Mouse (Mus musculus) G1E-ER4 (cell line): ENCODE data around the gene Nfkbib. TPM values are rescaled to one million over a fixed set of nuclear protein-coding genes. Genes with fewer than 3 reads are reported as not detected.
A peak's percentile ranks its signal among the peaks of the same experiment; 100 is the strongest.

Experiments used
- GATA1 ChIP-seq: IDR thresholded peaks from one replicate; pipeline ENCODE4 v1.8.0; 2012; ENCODE audit warnings: low read length, inconsistent platforms
- polyA plus RNA-seq: library from polyadenylated mRNA; stranded (reverse); fragments of >175 nt; gene quantifications from 2 replicates; pipeline ENCODE4 v1.2.3, GENCODE M21; 2012

Gene Nfkbib
- polyA plus RNA-seq, 1 experiment, result 233 TPM

DNA sequence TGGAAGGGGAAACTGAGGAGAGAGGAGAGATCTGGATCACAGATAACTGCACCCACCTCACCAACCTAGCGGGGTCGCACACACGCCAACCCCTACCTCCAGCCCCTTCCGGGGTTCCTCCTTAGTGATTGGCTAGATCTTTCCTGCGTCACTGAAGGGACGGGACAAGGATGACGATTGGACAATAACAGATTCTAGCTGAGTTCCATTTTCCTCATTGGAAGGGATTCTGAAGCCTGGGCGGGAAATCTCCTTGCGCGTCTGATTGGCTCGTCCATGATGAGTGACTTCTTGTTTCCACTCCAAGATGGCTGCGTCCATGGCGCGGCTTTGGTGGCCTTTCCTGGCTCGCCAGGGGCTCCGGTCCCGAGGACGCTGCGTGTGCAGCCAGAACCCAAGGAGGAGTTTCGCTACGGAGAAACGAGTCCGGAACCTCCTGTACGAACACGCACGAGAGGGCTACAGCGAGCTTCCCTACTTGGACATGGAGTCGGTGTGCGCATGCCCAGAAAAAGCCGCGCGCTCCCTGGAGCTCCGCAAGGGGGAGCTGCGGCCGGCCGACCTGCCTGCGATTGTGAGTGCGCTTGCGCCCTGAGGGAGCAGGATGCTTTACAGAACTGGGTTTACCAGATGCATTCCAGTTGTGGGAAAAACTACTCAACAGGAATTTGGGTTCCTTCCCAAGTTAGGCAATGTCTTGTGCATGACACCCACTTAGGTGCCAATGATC lies 25.4 kb downstream of the Nfkbib start, which contains the start of the genes Mrps12 and Sars2:
Mrps12 (minus strand) TSS at position 112 of the 730 bp plus-strand sequence.
Sars2 (plus strand) TSS at position 284 of the 730 bp plus-strand sequence.
- peak; percentile 24 for TF ChIP-seq GATA1

DNA sequence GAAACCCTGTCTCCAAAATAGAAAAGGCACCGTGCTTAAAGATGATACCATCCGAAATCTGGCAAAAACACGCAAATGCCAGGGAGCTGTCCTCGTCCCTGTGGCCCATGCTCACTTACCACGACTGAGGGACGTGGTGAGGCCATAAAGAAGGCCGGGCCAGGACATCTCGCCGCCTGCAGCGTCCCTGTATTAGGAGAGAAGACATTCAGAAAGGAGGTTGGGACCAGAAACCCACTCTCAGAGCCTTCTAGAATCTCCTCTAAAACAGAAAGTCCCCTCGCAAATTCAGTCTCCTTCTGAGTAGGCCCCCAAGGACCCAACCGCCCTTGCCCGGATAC lies 26.0 kb downstream of the Nfkbib start:
- no peak for TF ChIP-seq GATA1

DNA sequence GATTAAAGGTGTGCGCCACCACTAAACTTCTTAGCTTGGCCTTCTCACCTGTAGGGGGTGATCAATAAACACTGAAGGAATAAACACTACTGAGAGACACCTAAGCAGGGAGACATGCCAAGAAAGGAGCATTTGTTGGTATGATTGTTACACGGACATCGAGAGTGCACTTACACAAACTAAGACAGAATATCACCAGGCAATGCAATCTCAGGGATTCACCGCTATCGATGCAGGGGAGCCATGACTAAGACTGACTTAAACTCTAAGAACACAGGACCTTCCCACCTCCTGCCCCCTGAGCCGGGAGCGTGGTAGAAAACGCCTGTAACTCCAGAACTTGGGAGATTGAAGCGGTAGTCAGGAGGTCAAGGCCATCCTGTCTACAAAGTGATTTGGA lies 26.4 kb downstream of the Nfkbib start:
- no peak for TF ChIP-seq GATA1

DNA sequence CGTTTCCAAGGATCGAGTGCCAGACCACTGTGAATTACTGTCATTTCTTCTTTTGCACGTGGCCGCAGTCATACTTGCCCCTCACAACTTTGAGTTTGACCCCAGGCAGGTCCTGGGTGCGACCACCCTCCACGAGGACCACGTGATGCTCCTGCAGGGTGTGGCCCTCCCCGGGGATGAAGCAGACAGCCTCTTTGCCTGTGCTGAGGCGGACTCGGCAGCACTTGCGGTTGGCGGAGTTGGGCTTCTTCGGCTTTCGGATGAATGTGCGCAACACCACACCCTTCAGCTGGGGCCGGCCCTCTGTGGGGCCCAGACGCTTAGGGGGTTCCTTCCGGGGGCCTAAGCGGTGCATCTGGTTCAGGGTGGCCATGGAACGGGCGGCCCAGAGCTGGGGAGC lies 27.5 kb downstream of the Nfkbib start:
- no peak for TF ChIP-seq GATA1

DNA sequence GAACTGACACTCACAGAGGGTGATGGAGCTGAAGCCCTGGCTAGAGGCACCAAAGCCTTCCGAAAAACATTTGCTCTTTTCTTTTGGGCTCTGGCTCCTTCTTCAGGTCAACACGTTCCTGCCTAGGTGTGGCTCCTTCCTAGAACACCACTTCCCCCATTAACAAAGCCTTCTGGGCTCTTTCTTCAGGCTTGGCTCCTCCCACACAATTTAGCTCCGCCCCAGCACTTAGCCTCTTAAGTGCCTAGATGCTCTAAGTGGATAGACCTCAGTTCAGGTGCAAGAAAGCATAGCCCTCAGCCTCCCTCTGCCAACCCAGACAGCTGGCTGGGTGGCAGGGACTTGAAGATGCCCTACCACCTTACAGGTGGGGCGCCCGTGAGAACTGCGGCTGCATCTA lies 31.6 kb downstream of the Nfkbib start:
- TF ChIP-seq GATA1, result no peak

DNA sequence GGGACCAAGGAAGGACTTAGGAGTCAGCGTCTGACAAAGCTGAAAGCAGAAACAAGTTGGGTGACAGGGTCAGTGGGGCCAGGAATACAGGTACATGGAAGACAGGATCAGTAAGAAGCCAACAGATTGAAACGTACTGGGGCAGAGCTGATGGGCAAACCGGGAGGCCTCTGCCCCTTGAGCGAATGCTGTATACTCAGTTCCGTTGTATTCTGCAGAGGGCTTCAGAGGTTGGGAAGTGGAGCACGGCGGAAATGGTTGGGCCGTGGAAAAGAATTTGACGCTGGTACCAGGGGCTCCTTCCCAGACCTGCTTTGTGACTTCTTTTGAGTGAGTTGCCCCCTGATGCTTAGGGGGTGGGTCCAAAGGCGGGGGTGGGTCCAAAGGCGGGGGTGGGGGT lies 34.1 kb downstream of the Nfkbib start:
- TF ChIP-seq GATA1, result no peak

DNA sequence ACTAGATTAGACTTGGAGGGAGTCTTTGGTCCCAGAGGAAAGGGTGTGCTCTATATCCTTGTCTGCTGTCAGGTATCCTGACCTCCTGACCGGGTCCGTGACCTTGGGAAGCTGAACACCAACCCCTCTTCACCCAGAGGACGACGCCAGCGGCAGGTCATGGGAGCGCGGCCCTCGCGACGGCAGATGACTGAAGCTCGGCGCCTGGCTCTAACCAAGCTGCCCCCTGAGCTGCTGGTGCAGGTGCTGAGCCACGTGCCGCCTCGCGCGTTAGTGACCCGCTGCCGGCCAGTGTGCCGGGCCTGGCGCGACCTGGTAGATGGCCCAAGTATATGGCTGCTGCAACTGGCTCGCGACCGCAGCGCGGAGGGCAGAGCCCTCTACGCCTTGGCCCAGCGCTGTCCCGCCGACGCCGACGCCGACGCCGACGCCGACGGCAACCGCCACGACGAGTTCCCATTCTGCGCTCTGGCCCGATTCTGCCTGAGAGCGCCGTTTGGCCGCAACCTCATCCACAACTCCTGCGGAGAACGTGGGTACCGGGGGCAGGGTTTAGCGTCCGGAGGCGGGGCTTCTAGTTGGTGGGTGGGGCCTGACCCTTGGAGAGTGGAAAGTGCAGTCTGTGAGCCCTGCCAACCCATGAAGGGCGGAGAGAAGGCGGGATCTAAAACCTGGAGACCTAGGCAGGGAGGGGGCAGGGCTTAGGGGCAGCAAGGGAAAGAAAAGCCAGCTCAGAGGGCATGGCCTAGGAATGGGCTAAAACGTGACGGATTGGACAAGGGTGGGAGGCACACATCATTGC lies 34.8 kb downstream of the Nfkbib start:
- TF ChIP-seq GATA1, result no peak

DNA sequence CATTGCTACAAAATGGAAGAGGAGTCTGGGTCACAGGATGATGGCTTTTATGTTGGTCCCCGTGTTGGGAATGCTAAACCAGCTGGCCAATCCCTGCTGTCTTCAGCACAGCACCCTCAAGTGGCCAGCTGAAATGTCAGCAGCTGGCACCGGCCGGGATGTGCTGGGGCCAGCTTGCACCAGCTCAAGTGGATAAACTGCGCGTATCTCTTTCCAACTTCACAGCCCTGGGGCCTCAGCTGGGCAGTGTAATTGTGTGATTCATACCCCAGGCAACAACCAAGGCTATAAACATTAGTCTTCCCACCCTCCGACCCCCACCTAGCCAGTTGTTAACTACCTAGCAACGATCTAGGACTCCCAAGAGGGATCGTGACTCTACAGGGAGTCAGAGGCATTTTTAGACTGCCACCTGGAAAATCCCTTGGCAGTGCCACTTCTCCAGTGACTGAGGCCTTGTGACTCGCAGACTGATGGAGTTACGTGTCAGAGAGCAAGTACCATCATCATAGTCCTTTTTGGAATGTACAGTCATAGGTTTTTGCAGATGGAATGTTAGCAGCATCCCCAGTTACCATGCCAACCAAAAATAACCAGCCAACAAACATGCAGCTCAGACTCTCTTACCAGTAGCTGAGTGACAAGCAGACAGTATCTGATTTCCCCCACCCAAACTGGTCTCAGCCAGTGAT lies 39.5 kb downstream of the Nfkbib start:
- no peak for TF ChIP-seq GATA1

DNA sequence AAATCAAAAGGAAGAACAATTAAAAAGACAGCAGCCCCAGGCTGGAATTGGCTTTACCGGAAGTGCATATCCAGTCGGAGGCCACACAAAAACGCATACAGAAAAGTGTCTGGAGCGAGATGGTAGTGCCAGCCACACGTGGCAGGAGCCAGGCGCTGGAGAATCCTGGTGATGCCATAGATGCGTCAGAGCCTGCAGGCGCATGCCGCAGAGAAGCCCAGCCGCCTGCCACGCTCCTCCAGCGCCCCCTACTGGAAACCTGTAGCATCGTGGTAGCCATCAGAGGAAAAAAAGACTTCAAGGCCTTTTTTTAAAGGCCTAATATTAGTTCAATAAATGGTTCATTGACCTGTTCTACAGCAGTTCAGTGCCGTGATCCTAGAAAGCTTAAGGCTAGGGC lies 40.7 kb downstream of the Nfkbib start:
- no peak for TF ChIP-seq GATA1

DNA sequence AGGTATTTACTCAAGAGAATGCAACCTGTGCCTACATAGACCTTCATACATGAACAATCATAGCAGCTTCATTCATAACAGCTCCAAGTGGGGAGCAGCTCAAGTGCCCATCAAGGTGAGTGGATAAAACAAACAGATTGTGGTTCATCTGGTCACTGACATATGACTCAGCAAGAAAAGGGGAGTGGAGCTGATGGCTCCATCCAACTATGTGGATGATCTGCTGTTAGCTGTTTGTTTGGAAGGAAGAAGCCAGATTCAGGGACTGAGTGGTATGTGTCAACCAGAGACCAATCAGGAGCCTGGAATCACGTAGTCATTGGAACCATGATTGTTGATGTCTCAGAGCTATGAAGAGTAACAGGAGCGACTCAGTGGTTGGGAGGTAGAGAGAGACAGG lies 42.7 kb downstream of the Nfkbib start:
- TF ChIP-seq GATA1, result no peak

DNA sequence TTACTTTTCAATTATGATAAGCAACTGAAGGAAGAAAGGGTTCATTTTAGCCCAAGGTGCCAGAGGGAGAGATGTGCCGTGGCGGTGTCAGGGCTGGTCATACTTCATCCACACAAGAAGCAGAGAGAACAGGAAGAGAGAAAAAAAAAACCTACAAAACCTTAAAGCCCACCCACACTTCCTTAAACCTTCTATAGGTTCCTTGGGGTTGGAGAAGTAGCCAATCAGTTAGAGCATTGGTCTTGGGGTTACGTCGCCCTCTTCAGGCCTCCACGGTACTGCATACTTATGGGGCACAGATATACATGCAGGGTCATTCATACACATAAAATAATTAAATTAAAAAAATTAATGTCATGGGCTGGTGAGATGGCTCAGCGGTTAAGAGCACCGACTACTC lies 45.2 kb downstream of the Nfkbib start:
- no peak for TF ChIP-seq GATA1

DNA sequence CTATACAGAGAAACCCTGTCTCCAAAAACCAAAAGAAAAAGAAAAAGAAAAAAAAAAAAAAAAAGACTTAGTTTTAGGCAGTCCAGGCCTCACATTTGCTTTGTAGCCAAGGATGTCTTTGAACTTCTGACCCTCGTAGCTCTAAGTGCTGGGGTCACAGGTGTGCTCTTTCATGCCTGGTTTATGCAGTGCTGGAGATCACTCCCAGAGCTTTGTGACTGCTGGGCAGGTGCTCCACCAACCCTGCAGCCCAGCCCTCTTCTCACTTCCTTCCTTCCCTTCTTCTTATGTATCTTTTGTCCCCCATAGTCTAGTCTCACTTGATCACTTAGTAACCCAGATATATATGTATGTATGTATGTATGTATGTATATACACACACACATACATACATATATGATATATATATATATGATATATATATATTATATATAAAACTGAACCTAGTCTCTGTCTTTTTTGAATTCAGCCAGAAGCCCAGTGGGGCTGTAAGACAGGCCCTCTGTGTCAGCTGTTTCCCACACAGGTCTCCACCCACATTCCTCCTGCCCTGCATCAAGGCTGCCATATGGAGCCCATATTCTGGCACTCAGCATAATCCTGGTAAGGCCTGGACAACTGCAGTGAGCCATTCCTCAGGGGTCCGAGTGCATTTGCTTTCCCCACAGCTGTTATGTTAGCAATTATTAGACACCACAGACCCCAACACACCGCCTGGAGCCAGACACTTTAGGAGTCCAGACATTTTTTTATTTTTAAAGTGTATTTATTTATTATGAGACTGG lies 46.4 kb downstream of the Nfkbib start:
- no peak for TF ChIP-seq GATA1

DNA sequence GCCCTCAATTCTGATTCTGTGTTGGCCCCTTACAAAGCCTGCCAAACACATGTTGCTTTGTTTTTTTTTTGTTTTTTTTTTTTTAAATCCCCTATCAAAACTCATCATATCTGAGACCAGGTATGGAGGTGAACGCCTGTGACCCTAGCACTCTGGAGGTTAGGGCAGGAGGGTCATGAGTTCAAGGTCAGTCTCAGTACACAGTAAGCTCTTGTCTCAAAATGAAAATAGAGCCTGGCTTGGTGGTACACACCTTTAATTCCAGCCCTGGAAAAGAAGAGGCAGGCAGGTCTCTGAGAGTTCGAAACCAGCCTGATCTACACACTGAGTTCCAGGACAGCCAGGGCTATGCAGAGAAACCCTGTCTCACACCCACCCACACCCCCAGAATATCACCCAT lies 47.7 kb downstream of the Nfkbib start:
- TF ChIP-seq GATA1, result no peak

DNA sequence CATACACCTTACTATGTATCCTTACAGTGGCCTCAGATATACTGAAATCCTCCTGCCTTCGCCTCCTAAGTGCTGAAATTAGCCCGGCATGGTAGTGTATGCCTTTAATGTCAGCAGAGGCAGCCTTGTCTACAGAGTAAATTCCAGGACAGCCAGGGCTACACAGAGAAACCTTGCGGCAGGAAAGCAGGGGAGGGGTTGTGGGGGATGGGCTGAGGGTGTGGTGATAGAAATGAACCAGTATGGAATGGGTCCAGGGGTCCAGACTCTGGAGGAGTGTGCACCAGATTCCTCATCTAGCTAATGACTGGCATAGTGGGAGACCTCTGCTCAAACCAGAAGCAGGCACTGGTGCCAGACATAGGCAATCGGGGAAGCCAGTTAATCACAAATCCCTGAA lies 48.2 kb downstream of the Nfkbib start:
- no peak for TF ChIP-seq GATA1

DNA sequence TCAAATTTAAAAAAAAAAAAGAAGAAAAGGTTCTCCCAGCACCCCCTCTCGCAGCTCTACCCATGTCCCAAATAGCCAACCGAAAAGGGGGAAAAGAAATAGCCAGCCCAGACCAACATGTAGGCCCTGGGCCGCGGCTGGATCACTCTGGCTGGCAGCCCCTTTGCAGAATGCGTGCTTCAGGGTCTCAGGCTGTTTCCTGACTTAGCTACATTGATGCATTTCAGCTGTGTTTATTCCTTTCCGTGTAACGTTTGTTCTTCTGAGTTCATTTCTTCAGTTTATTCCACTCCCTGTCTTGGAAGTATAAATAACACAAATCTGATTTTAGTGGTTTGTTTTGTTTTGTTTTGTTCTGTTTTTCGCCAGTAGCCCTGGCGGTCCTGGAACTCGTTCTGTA lies 49.6 kb downstream of the Nfkbib start:
- no peak for TF ChIP-seq GATA1
